Mouse (Mus musculus): ENCODE data around the gene Tph1.

The Tph1 gene

DNA sequence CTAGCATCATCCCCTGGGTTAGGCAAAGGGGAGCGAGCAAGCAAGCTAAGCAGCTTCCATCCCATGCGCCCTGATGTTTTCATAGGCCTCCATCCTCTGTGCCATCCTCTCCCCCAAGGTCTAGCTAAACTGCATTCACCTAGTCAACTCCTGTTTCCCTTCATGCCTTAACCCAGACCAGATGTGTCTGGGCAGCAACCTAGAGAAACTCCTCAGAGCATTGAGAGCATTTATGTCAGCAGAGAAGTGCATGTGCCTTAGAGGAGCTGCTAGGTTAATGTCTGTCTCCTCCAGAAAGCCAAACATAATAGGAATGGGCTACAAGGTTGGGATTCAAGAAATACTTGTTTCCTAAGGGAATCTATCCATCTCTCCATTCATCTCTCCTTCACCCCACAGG lies 75.3 kb downstream of the Tph1 start:
- DNase-seq (ENCODE audit: low spot score) = no peak

Data from left cerebral cortex, adult 11 months (tissue).